Mouse (Mus musculus) MEL (cell line): ENCODE data around the gene Smg6. TPM values are rescaled to one million over a fixed set of nuclear protein-coding genes. Genes with fewer than 3 reads are reported as not detected.

Experiments
- DNase-seq: peaks from one replicate; pipeline ENCODE4 v3.0.0; 2011; ENCODE audit warnings: low read depth, low spot score
- H3K27ac ChIP-seq: 2 replicates; pipeline ENCODE4 v1.5.1; 2012; ENCODE audit warnings: low read depth, mild to moderate bottlenecking, control low read depth, low read length, moderate library complexity; ENCODE audit not compliant: control insufficient read depth
- H3K27me3 ChIP-seq, 2 experiments: fragments of 150-350 bp in 1 of 2; sonication (generic) in 1 of 2; 2 replicates each; pipeline ENCODE4 v1.6.1; 2012; ENCODE audit warnings: low read length in 2 of 2, mild to moderate bottlenecking in 2 of 2, improper control_type of control experiment in 1 of 2, moderate library complexity in 1 of 2; ENCODE audit not compliant: insufficient read depth in 2 of 2, control insufficient read depth in 1 of 2
- H3K36me3 ChIP-seq, 2 experiments: 2 replicates each; pipeline ENCODE4 v1.6.1; 2012 to 2014; ENCODE audit warnings: low read length in 2 of 2, improper control_type of control experiment in 1 of 2, inconsistent platforms in 1 of 2, mild to moderate bottlenecking in 1 of 2; ENCODE audit not compliant: insufficient read depth in 2 of 2, control insufficient read depth in 1 of 2
- H3K4me1 ChIP-seq, 2 experiments: fragments of 150-350 bp in 1 of 2; sonication (generic) in 1 of 2; 2 replicates each; pipeline ENCODE4 v1.6.1; 2012; ENCODE audit warnings: low read length in 2 of 2, improper control_type of control experiment in 1 of 2, mild to moderate bottlenecking in 1 of 2; ENCODE audit not compliant: insufficient read depth in 2 of 2, control insufficient read depth in 1 of 2
- H3K4me3 ChIP-seq, 2 experiments: fragments of 150-350 bp in 1 of 2; sonication (generic) in 1 of 2; 2 replicates each; pipeline ENCODE4 v1.5.1; 2012; ENCODE audit warnings: low read depth in 2 of 2, low read length in 2 of 2, mild to moderate bottlenecking in 2 of 2, moderate library complexity in 2 of 2, control low read depth in 1 of 2, improper control_type of control experiment in 1 of 2; ENCODE audit not compliant: control insufficient read depth in 1 of 2, insufficient read depth in 1 of 2
- H3K79me2 ChIP-seq: 2 replicates; pipeline ENCODE4 v1.6.1; 2012; ENCODE audit warnings: mild to moderate bottlenecking, low read length, moderate library complexity; ENCODE audit not compliant: control insufficient read depth, poor library complexity, insufficient read depth
- H3K9ac ChIP-seq: 2 replicates; pipeline ENCODE4 v1.6.1; 2012; ENCODE audit warnings: low read depth, mild to moderate bottlenecking, control low read depth, low read length, moderate library complexity; ENCODE audit not compliant: control insufficient read depth, poor library complexity, severe bottlenecking
- H3K9me3 ChIP-seq: fragments of 150-350 bp; sonication (generic); replicated peaks from 2 replicates; pipeline ENCODE4 v1.6.1; 2012; ENCODE audit warnings: mild to moderate bottlenecking, low read length, improper control_type of control experiment, moderate library complexity; ENCODE audit not compliant: insufficient read depth
- CHD1 ChIP-seq: IDR thresholded peaks from 2 replicates; pipeline ENCODE4 v1.6.1; 2012; ENCODE audit warnings: low read depth, mild to moderate bottlenecking, inconsistent platforms, low read length, improper control_type of control experiment
- CTCF ChIP-seq, 3 experiments: IDR thresholded peaks in 2 of 3; conservative IDR thresholded peaks in 1 of 3; 2 replicates each; pipeline ENCODE4 v1.5.1; 2011 to 2012; ENCODE audit warnings: low read length in 3 of 3, low read depth in 2 of 3, mild to moderate bottlenecking in 2 of 3, improper control_type of control experiment in 1 of 3, inconsistent platforms in 1 of 3, mixed read lengths in 1 of 3, moderate library complexity in 1 of 3; ENCODE audit not compliant: control insufficient read depth in 1 of 3, insufficient read depth in 1 of 3, poor library complexity in 1 of 3, severe bottlenecking in 1 of 3
- ETS1 ChIP-seq: IDR thresholded peaks from 2 replicates; pipeline ENCODE4 v1.6.1; 2012; ENCODE audit warnings: low read depth, mild to moderate bottlenecking, inconsistent platforms, low read length, improper control_type of control experiment, moderate library complexity
- HCFC1 ChIP-seq: IDR thresholded peaks from 2 replicates; pipeline ENCODE4 v1.6.1; 2012; ENCODE audit warnings: low read depth, mild to moderate bottlenecking, inconsistent platforms, low read length, improper control_type of control experiment, moderate library complexity
- JUND ChIP-seq: IDR thresholded peaks from 2 replicates; pipeline ENCODE4 v1.6.1; 2011; ENCODE audit warnings: low read depth, mild to moderate bottlenecking, improper control_type of control experiment, low read length
- MAX ChIP-seq: IDR thresholded peaks from 2 replicates; pipeline ENCODE4 v1.6.1; 2011; ENCODE audit warnings: low read length, improper control_type of control experiment
- MAZ ChIP-seq: IDR thresholded peaks from 2 replicates; pipeline ENCODE4 v1.6.1; 2012; ENCODE audit warnings: low read depth, mild to moderate bottlenecking, inconsistent platforms, low read length, improper control_type of control experiment
- MEF2A ChIP-seq: IDR thresholded peaks from 2 replicates; pipeline ENCODE4 v1.6.1; 2014; ENCODE audit warnings: low read depth, mild to moderate bottlenecking, inconsistent platforms, low read length, improper control_type of control experiment; ENCODE audit not compliant: poor library complexity, insufficient replicate concordance, severe bottlenecking; ENCODE audit errors: extremely low read depth
- NELFE ChIP-seq: IDR thresholded peaks from 2 replicates; pipeline ENCODE4 v1.6.1; 2011; ENCODE audit warnings: low read depth, low read length, improper control_type of control experiment
- NRF1 ChIP-seq: IDR thresholded peaks from 2 replicates; pipeline ENCODE4 v1.6.1; 2014; ENCODE audit warnings: low read depth, mild to moderate bottlenecking, inconsistent platforms, low read length, improper control_type of control experiment, moderate library complexity; ENCODE audit not compliant: poor library complexity, insufficient read depth, severe bottlenecking
- POLR2AphosphoS5 ChIP-seq: IDR thresholded peaks from 2 replicates; pipeline ENCODE4 v1.6.1; 2012; ENCODE audit warnings: low read depth, borderline replicate concordance, mild to moderate bottlenecking, inconsistent platforms, low read length, moderate library complexity, mixed read lengths
- RAD21 ChIP-seq: IDR thresholded peaks from 2 replicates; pipeline ENCODE4 v1.6.1; 2011; ENCODE audit warnings: mild to moderate bottlenecking, low read depth, low read length, improper control_type of control experiment
- SIN3A ChIP-seq: IDR thresholded peaks from 2 replicates; pipeline ENCODE4 v1.6.1; 2012; ENCODE audit warnings: low read length, improper control_type of control experiment, inconsistent platforms
- SMC3 ChIP-seq: IDR thresholded peaks from 2 replicates; pipeline ENCODE4 v1.6.1; 2011; ENCODE audit warnings: low read depth, low read length, improper control_type of control experiment
- TCF12 ChIP-seq: IDR thresholded peaks from 2 replicates; pipeline ENCODE4 v1.6.1; 2014; ENCODE audit warnings: low read depth, mild to moderate bottlenecking, inconsistent platforms, low read length, improper control_type of control experiment, moderate library complexity
- UBTF ChIP-seq: IDR thresholded peaks from 2 replicates; pipeline ENCODE4 v1.6.1; 2012; ENCODE audit warnings: low read depth, mild to moderate bottlenecking, inconsistent platforms, low read length, improper control_type of control experiment, moderate library complexity, borderline replicate concordance; ENCODE audit not compliant: insufficient read depth
- USF1 ChIP-seq: IDR thresholded peaks from 2 replicates; pipeline ENCODE4 v1.6.1; 2014; ENCODE audit warnings: low read depth, mild to moderate bottlenecking, inconsistent platforms, low read length, improper control_type of control experiment, moderate library complexity
- ZKSCAN1 ChIP-seq: IDR thresholded peaks from 2 replicates; pipeline ENCODE4 v1.6.1; 2012; ENCODE audit warnings: low read depth, mild to moderate bottlenecking, inconsistent platforms, low read length, improper control_type of control experiment, moderate library complexity
- ZNF384 ChIP-seq: IDR thresholded peaks from 2 replicates; pipeline ENCODE4 v1.6.1; 2012; ENCODE audit warnings: low read depth, mild to moderate bottlenecking, inconsistent platforms, low read length, improper control_type of control experiment
- polyA plus RNA-seq, 2 experiments: library from polyadenylated mRNA; stranded (reverse) in 1 of 2; unstranded in 1 of 2; fragments of >175 nt in 1 of 2; fragments of >200 nt in 1 of 2; gene quantifications; 2 replicates each; pipeline versions ENCODE4 v1.2.1 to v1.2.4; 2012; ENCODE audit warnings: low replicate concordance in 2 of 2, low read depth in 1 of 2; ENCODE audit not compliant: insufficient read length in 2 of 2, insufficient read depth in 1 of 2, missing spikeins in 1 of 2
- total RNA-seq: library from RNA; depleted of rRNA; stranded (reverse); fragments of 300-350 nt; gene quantifications from 2 replicates; pipeline ENCODE4 v1.2.3, GENCODE M21; 2012

Smg6 gene
- total and polyA plus RNA-seq, 3 experiments: 11.6 to 19.0 TPM; not detected in 1

GRCm38 (mm10) chr11:74959501-74959900, 33.9 kb downstream of the Smg6 start:
- H3K9ac ChIP-seq: no peak overlapping the region
- no peaks in the 10 kb centered on the region for H3K9me3 ChIP-seq
- H3K79me2 ChIP-seq: no peaks in the 10 kb centered on the region
- TF ChIP-seq POLR2AphosphoS5 (no peak), CTCF (IDR thresholded peaks at IDR 0.05 in 2 of 3, conservative IDR thresholded peaks at IDR 0.05 in 1 of 3; ENCODE audit: control insufficient read depth in 1 of 3, insufficient read depth in 1 of 3, low read depth in 2 of 3, low read length in 3 of 3, poor library complexity in 1 of 3, severe bottlenecking in 1 of 3) (no peak), UBTF (no peak), NRF1 (no peak), ZKSCAN1 (no peak), TCF12 (no peak), JUND (no peak), HCFC1 (no peak), NELFE (no peak), MAX (no peak), CHD1 (no peak), SIN3A (no peak)
- TF ChIP-seq, all 39 proteins: peak for 0
- no peak for DNase-seq
- no peaks in the 10 kb centered on the region for H3K27me3 ChIP-seq
- no peak overlapping the region for H3K4me3 ChIP-seq
- no peaks in the 10 kb centered on the region; a peak in 1 of 4 replicates for H3K4me1 ChIP-seq
- H3K36me3 ChIP-seq: peaks cover 0 to 6% of the 10 kb centered on the region in 2 experiments; a peak in 2 of 4 replicates
- H3K27ac ChIP-seq: no peak overlapping the region

GRCm38 (mm10) chr11:74960031-74960551, 34.5 kb downstream of the Smg6 start:
- Histone ChIP-seq H3K27me3 (no peaks in the 10 kb centered on the region), H3K4me1 (no peaks in the 10 kb centered on the region; a peak in 1 of 4 replicates), H3K27ac (no peak overlapping the region), H3K79me2 (no peaks in the 10 kb centered on the region), H3K9me3 (no peaks in the 10 kb centered on the region), H3K36me3 (peaks cover 0 to 6% of the 10 kb centered on the region in 2 experiments; a peak in 2 of 4 replicates), H3K4me3 (no peak overlapping the region), H3K9ac (no peak overlapping the region)
- DNase-seq: no peak
- TF ChIP-seq MEF2A (no peak), SMC3 (no peak), JUND (no peak), USF1 (no peak), ETS1 (no peak), ZNF384 (no peak), MAZ (no peak), CTCF (IDR thresholded peaks at IDR 0.05 in 2 of 3, conservative IDR thresholded peaks at IDR 0.05 in 1 of 3; ENCODE audit: control insufficient read depth in 1 of 3, insufficient read depth in 1 of 3, low read depth in 2 of 3, low read length in 3 of 3, poor library complexity in 1 of 3, severe bottlenecking in 1 of 3) (no peak), RAD21 (no peak)
